Mouse (Mus musculus): Measurements from ENCODE around the gene Nt5c3b. TPM values are rescaled to one million over a fixed set of nuclear protein-coding genes. Genes with fewer than 3 reads are reported as not detected.

The Nt5c3b gene
- total RNA-seq, 1 experiment from 2014 or later: 20.9 TPM

GRCm38 (mm10) chr11:100432002-100432401 lies 9.6 kb downstream of the Nt5c3b start:
- ATAC-seq (ENCODE audit: extremely low read depth, insufficient number of reproducible peaks, low FRiP score, poor library complexity, severe bottlenecking): no peak

GRCm38 (mm10) chr11:100430052-100430451 lies 11.6 kb downstream of the Nt5c3b start:
- no peak for ATAC-seq (ENCODE audit: extremely low read depth, insufficient number of reproducible peaks, low FRiP score, poor library complexity, severe bottlenecking)

GRCm38 (mm10) chr11:100428612-100429199 lies 12.9 kb downstream of the Nt5c3b start:
- no peak for ATAC-seq (ENCODE audit: extremely low read depth, insufficient number of reproducible peaks, low FRiP score, poor library complexity, severe bottlenecking)

GRCm38 (mm10) chr11:100426820-100427219 lies 14.8 kb downstream of the Nt5c3b start:
- no peak for ATAC-seq (ENCODE audit: extremely low read depth, insufficient number of reproducible peaks, low FRiP score, poor library complexity, severe bottlenecking)

- no peak for ATAC-seq (ENCODE audit: extremely low read depth, insufficient number of reproducible peaks, low FRiP score, poor library complexity, severe bottlenecking)
Measured at GRCm38 (mm10) chr11:100425851-100426250, 15.8 kb downstream of the Nt5c3b start.

GRCm38 (mm10) chr11:100423836-100424235 lies 17.8 kb downstream of the Nt5c3b start:
- ATAC-seq (ENCODE audit: extremely low read depth, insufficient number of reproducible peaks, low FRiP score, poor library complexity, severe bottlenecking): no peak

GRCm38 (mm10) chr11:100421537-100421936 lies 20.1 kb downstream of the Nt5c3b start:
- no peak for ATAC-seq (ENCODE audit: extremely low read depth, insufficient number of reproducible peaks, low FRiP score, poor library complexity, severe bottlenecking)

GRCm38 (mm10) chr11:100414914-100415822 lies 26.4 kb downstream of the Nt5c3b start, which contains the start of gene Fkbp10:
TSS of gene Fkbp10 (plus strand) at chr11:100415697.
- no peak for ATAC-seq (ENCODE audit: extremely low read depth, insufficient number of reproducible peaks, low FRiP score, poor library complexity, severe bottlenecking)

- no peak for ATAC-seq (ENCODE audit: extremely low read depth, insufficient number of reproducible peaks, low FRiP score, poor library complexity, severe bottlenecking)
Measured at GRCm38 (mm10) chr11:100414021-100414913, 27.3 kb downstream of the Nt5c3b start, which contains the start of gene P3h4. TSS of gene P3h4 (minus strand) at chr11:100414836.

GRCm38 (mm10) chr11:100413541-100413940 lies 28.1 kb downstream of the Nt5c3b start:
- no peak for ATAC-seq (ENCODE audit: extremely low read depth, insufficient number of reproducible peaks, low FRiP score, poor library complexity, severe bottlenecking)

- ATAC-seq (ENCODE audit: extremely low read depth, insufficient number of reproducible peaks, low FRiP score, poor library complexity, severe bottlenecking): no peak
Measured at GRCm38 (mm10) chr11:100411736-100412135, 29.9 kb downstream of the Nt5c3b start.

GRCm38 (mm10) chr11:100409686-100410085 lies 31.9 kb downstream of the Nt5c3b start:
- ATAC-seq (ENCODE audit: extremely low read depth, insufficient number of reproducible peaks, low FRiP score, poor library complexity, severe bottlenecking): no peak

- ATAC-seq (ENCODE audit: extremely low read depth, insufficient number of reproducible peaks, low FRiP score, poor library complexity, severe bottlenecking): no peak
Measured at GRCm38 (mm10) chr11:100408835-100409462, 32.7 kb downstream of the Nt5c3b start.

GRCm38 (mm10) chr11:100408076-100408834 lies 33.4 kb downstream of the Nt5c3b start:
- no peak for ATAC-seq (ENCODE audit: extremely low read depth, insufficient number of reproducible peaks, low FRiP score, poor library complexity, severe bottlenecking)

GRCm38 (mm10) chr11:100406995-100407705 lies 34.5 kb downstream of the Nt5c3b start:
- ATAC-seq (ENCODE audit: extremely low read depth, insufficient number of reproducible peaks, low FRiP score, poor library complexity, severe bottlenecking): no peak

- no peak for ATAC-seq (ENCODE audit: extremely low read depth, insufficient number of reproducible peaks, low FRiP score, poor library complexity, severe bottlenecking)
Measured at GRCm38 (mm10) chr11:100406273-100406672, 35.3 kb downstream of the Nt5c3b start.

- ATAC-seq (ENCODE audit: extremely low read depth, insufficient number of reproducible peaks, low FRiP score, poor library complexity, severe bottlenecking): no peak
Measured at GRCm38 (mm10) chr11:100404456-100405074, 37.0 kb downstream of the Nt5c3b start.
